Mouse (Mus musculus) embryo, embryonic 11.5 days (tissue): Measurements from ENCODE around the gene 3110018I06Rik.

Source experiments
- DNase-seq: peaks from one replicate; pipeline ENCODE4 v3.0.0-alpha.2; 2012; ENCODE audit warnings: low read depth, low spot score

Gene 3110018I06Rik

DNA sequence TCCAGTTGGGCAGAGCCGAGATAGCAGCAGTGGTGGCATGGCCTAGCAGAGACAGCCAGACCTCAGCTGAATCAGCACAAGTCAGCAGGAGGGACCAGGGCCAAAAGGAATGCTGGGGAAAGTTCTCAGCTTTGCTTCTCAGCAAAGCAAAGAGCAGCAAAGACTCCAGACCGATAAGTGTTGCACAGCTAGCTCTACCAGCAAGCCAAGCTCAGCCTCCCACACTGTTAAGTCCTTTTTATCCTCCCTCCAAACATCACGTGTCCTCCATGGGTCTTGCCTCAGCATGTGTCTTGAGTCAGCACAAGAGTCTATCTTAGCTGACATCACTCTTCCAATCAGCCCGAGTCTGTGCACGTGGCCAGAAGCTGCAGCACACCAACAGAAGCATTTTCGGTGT is at the start of gene 3110018I06Rik:
3110018I06Rik (plus strand) TSS at position 262 of the 400 bp plus-strand sequence.
- no peak for DNase-seq

- DNase-seq, result no peak
Measured at GRCm38 (mm10) chr12:107444681-107445080, 43.8 kb upstream of the 3110018I06Rik start.

- DNase-seq, result no peak
Measured at GRCm38 (mm10) chr12:107457835-107458234, 30.6 kb upstream of the 3110018I06Rik start.

DNA sequence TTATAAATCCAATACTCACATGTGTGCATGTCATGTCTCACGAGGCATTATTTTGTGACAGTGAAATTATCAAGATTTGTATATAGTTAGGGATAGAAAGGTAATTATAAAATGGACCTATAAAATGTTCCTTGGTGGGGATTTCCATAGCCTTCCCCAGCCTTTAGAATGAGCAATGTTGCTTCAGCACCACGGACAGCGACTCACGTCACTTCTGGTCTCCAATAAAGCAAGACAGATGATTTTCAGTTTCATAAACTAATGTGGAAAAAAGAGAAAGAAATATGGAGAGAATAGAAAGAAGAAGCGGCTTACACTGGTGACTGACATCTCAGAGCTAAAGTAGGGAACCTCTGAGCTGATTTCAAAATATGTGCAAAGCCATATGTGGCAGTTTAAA is 23.7 kb upstream of the 3110018I06Rik start:
- DNase-seq, result peak; percentile 72

DNA sequence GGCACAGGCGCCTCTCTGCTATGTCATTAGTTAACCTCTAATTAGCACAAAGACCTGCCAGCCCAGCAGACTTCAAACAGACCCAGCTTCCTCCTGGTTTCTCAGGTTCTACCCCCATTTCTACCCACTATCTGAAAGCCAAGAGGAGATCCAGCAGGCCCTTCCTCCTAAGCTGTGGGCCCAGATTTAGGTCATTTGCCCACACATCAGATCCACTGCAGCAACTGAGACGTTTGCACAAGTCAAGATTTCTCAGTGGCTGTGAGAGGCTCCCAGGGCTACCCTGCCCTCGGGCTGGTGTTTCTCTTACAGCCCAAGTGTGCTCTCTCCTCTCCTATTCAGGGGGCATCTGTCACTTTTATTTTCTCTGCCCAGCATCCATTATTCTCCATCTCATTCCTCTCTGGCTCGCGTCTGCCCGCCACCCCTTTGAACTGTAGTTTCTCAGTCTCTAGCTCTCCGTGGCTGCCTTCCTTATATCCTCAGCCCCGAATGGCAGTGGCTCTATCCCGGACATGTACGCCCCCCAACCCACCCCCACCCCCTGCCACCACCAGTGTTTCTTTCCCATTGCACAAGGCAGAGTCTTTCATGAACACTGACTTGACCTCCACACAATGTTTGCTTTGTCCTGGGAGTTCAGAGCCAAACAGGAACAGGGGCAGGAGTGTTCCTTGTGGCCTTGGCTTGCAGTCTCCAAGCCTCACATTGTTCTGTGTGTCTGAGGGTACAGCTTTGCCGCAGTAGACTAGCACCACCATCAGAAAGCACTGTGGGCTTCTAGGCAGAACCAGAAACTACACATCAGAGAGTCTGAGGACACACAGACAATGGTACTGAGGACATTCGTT is 11.8 kb upstream of the 3110018I06Rik start:
- DNase-seq, result no peak

DNA sequence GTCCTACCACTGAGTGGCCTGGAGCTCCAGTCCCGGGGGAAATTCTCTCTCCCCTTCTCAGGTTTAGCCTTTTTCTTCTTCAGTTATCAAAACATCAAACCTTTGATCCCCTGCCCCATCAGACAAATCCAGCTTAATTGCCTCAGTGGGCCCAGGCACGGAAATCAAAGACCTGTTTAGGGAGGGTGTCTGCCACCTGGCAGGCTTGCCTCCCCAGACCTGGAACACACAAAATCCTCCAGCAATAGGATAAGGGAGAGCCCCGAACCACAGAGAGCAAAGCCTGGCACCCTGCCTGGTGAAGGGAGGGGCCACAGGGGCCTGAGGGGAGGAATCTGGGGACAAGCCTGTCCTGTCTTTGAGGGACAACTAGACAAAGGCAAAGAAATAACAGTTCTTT is 9.1 kb upstream of the 3110018I06Rik start:
- no peak for DNase-seq

- no peak for DNase-seq
Measured at GRCm38 (mm10) chr12:107483031-107483430, 5.4 kb upstream of the 3110018I06Rik start.

- no peak for DNase-seq
Measured at GRCm38 (mm10) chr12:107491344-107491743, 2.9 kb downstream of the 3110018I06Rik start.

GRCm38 (mm10) chr12:107496924-107497323 is 8.5 kb downstream of the 3110018I06Rik start:
- no peak for DNase-seq

DNA sequence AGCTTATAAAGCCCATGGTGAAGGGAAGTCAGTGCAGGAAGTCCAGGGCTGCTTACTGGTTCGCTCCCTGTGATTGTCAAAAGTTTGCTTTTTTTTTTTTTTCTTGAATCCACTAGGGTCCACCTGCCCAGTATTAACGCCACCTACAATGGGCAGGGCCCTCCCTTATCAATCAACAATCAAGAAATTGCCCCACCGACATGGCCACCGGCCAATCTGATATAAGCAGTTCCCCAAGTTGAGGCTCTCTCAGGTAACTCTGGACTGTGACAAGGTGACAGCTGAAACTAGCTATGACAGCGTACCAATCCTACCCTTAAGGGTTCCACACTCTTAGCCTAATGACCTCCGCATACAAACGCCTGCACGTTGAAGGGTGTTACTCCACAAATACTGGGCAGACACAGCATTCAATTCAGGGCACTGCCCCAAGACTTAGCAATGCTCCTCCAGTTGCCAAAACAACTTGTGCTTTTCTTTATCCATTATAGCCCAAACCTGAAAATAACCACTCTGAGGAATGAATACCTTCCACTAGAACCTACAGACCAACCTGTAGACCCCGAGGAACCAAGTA is 21.3 kb downstream of the 3110018I06Rik start:
- no peak for DNase-seq

GRCm38 (mm10) chr12:107511112-107511511 is 22.7 kb downstream of the 3110018I06Rik start:
- no peak for DNase-seq

DNA sequence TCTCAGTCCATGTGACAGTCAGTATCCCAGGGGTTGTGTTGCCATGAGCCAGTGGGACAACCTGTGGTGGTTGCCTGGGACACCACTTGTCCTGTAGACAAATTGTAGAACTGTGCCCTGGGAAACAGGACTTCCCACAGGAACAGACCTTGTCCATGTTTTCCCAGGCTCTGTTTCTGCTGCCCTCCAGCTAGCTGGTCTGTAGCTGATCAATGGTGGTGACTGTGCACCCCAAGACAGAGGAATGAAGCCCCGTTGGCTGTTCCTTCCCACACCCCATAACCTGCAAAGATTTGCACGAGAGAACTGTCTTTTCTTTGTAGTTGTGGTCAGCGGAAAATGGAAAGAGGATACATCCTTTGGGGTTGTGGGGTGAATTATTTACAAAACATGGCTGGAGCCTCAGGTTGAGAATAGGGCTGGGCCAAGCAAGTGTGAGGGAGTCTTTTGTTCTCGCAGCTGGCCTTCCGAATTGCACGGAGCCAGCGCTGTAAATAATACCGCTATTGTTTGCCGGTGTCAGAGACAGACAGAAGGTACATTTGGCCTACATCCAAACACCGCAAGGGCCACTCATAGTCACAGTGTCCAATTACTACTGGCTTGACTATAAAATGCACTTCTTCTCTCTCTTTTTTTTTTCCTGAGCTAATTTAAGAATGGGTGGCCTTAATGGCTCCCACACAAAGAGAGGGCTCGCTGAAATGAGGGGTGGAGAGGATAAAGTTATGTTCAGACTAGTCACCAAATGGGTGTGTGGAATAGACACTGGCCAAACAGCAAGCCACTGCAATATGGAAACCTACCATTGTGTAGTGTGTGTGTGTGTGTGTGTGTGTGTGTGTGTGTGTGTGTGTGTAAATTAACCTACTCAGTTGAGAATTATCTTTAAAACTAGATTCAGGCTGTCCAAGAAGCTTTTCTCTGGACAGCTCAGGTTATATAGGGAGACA is 28.1 kb downstream of the 3110018I06Rik start:
- DNase-seq, result peak; percentile 30

DNA sequence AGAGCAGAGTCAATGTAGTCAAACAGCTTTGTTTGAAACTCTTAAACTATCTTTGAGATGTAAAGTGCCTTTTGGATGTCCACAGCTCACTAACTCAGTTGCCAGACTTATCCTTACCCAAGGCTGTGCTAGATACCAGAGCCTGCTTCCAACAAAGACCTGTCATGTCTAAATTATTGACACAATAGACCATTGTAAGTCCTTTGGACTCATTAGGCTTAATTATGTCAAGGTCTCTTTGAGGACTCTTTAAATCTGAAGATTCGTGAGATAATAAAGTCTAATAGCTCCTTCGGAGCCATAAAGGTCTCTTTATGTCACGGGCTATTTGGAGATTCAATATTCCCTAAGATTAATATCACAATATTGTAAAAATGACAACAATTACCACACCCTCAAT is 32.5 kb downstream of the 3110018I06Rik start:
- DNase-seq, result no peak

GRCm38 (mm10) chr12:107528346-107528880 is 40.0 kb downstream of the 3110018I06Rik start:
- DNase-seq, result no peak

DNA sequence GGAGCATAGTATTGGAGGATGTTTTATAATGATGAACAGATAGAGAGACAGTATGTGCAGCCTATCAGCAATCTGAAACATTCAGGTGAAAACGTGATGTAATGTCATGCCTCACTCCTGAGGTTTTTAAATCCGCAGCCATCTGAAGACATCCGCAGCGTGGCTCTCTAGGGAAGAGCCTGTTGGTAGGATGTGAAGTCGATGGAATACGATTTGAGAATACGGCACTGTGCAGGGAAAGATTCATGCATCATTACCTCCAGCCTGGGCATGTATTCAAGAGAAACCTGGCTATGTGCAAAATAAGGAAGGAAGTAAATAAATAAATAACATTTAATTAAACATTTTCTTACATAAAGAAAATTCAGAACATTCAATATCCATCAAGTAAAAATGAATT is 44.4 kb downstream of the 3110018I06Rik start:
- no peak for DNase-seq
